Mouse (Mus musculus) neural tube, embryonic 14.5 days (tissue): ENCODE results near the gene Ifit3. TPM values are rescaled to one million over a fixed set of nuclear protein-coding genes. Genes with fewer than 3 reads are reported as not detected.

Experiments
- ATAC-seq: fragments of 200-750 bp; cut with Nextera tagmentation; 2 replicates; pipeline ENCODE4 v1.8.0; 2017; ENCODE audit warnings: low read depth, mild to moderate bottlenecking, moderate TSS enrichment, moderate library complexity
- H3K27ac ChIP-seq: fragments of 300-500 bp; sonication (generic); 2 replicates; pipeline ENCODE4 v1.5.1; 2014; ENCODE audit warnings: low read depth, mild to moderate bottlenecking, control low read depth, low read length, moderate library complexity, mixed read lengths
- H3K27me3 ChIP-seq: fragments of 300-500 bp; sonication (generic); 2 replicates; pipeline ENCODE4 v1.6.1; 2014; ENCODE audit warnings: low read length; ENCODE audit not compliant: control insufficient read depth, insufficient read depth
- H3K36me3 ChIP-seq: fragments of 300-500 bp; sonication (generic); 2 replicates; pipeline ENCODE4 v1.6.1; 2014; ENCODE audit warnings: low read length, mixed read lengths; ENCODE audit not compliant: control insufficient read depth, insufficient read depth
- H3K4me1 ChIP-seq: fragments of 300-500 bp; sonication (generic); 2 replicates; pipeline ENCODE4 v1.6.1; 2014; ENCODE audit warnings: low read length; ENCODE audit not compliant: control insufficient read depth, insufficient read depth
- H3K4me2 ChIP-seq: fragments of 300-500 bp; sonication (generic); 2 replicates; pipeline ENCODE4 v1.6.1; 2014; ENCODE audit warnings: mild to moderate bottlenecking, low read depth, low read length, control low read depth
- H3K4me3 ChIP-seq: fragments of 300-500 bp; sonication (generic); 2 replicates; pipeline ENCODE4 v1.5.1; 2014; ENCODE audit warnings: low read depth, low read length, control low read depth, mixed read lengths
- H3K9ac ChIP-seq: fragments of 300-500 bp; sonication (generic); replicated peaks from 2 replicates; pipeline ENCODE4 v1.6.1; 2014; ENCODE audit warnings: low read depth, mild to moderate bottlenecking, control low read depth, low read length, mixed read lengths
- H3K9me3 ChIP-seq: fragments of 300-500 bp; sonication (generic); 2 replicates; pipeline ENCODE4 v1.6.1; 2016; ENCODE audit warnings: low read length; ENCODE audit not compliant: control insufficient read depth
- WGBS: fragments of 180-500 bp; shearing (Covaris S2); extraction: QIAGEN DNeasy Blood & Tissue Kit; methylation state at CpG from one replicate; pipeline ENCODE4 v1.1.7; 2014; 5-methylcytosine and 5-hydroxymethylcytosine counted together
- polyA plus RNA-seq: library from polyadenylated mRNA; unstranded; fragments of >200 nt; fragmentation: Nextera tagmentation; extraction: Ambion mirVana; gene quantifications from 2 replicates; pipeline ENCODE4 v1.2.1, GENCODE M21; 2014

Gene Ifit3
- polyA plus RNA-seq, 1 experiment from 2014 or later = 0.20 TPM

DNA sequence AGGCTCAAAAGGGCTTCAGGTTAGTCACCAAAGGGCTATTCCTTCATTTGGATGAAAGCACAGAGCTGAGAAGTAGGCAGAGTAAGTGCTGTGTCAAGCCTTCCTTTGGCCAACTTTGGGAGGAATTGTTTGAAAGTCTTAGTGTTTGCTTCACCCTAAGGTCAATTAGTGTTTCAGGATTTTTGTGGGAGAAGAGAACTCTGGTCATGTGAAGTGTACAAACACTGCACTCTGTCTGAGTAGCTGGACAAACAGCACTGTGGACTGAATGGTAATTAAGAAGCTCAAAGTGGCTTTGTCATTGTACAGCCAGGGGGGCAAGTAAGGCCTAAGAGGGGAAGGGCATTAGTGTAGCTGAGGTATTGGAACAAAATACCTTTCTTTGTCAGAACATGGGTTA is 48.2 kb downstream of the Ifit3 start:
- no peak for ATAC-seq
- Histone ChIP-seq H3K4me3 (no peak overlapping the region), H3K36me3 (no peaks in the 10 kb centered on the region), H3K4me2 (no peak overlapping the region), H3K9ac (no peak overlapping the region), H3K9me3 (no peaks in the 10 kb centered on the region), H3K27me3 (no peaks in the 10 kb centered on the region), H3K4me1 (no peaks in the 10 kb centered on the region), H3K27ac (no peak overlapping the region)

DNA sequence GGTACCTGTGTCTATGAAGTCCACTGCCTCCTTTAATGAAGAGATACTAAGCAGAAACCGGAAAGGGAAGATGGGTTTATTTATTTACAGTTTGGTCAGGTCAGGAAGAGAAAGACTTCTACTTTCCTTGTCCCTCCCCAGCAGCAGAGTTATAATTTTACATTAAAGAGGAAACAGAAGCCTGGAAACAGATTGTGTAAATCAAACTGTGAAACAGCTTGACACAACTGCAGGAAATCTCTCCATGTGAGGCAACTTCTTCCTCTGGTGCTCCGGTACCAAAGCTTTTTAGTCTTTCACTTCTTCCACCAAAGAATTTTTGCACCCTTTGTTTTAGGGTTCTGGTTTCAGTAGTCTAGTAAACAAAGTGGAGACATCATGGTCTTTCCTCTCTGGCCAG is 50.2 kb downstream of the Ifit3 start:
- no peaks in the 10 kb centered on the region for H3K36me3 ChIP-seq
- H3K4me1 ChIP-seq = no peaks in the 10 kb centered on the region
- H3K9ac ChIP-seq = no peak overlapping the region
- no peak overlapping the region for H3K4me3 ChIP-seq
- WGBS = 75% methylated on average over 2 of the region's 2 CpGs
- no peak for ATAC-seq
- H3K9me3 ChIP-seq = no peaks in the 10 kb centered on the region
- no peaks in the 10 kb centered on the region for H3K27me3 ChIP-seq
- H3K27ac ChIP-seq = no peak overlapping the region
- no peak overlapping the region for H3K4me2 ChIP-seq

DNA sequence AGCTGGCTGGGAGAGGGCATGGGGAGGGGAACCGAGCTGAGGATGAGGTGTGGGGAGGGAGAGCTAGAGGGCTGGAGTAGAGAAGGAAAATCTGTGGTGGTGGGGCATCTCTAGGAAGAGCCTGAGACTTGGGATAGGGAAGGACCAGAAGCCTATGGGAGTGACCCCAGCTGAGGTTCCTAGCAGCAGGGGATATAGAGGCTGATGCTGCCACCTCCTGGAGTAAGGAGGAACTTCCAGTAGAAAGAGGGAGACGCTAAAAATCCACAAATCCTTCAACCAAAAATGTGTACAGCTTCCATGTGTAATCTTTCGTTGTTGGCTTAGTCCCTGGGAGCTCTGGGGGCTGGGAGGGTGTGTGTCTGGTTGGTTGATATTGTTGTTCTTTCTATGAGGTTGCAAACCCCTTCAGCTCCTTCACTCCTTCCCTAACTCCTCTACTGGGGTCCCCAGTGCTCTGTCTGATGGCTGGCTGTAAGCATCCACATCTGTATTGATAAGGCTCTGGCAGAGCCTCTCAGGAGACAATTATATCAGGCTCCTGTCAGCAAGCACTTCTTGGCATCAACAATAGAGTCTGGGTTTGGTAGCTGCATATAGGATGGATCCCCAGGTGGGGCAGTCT is 53.7 kb downstream of the Ifit3 start:
- ATAC-seq = peak; percentile 82
- Histone ChIP-seq H3K9ac (no peak overlapping the region), H3K36me3 (no peaks in the 10 kb centered on the region), H3K4me1 (no peaks in the 10 kb centered on the region), H3K4me3 (no peak overlapping the region), H3K27me3 (no peaks in the 10 kb centered on the region), H3K27ac (no peak overlapping the region), H3K9me3 (no peaks in the 10 kb centered on the region), H3K4me2 (no peak overlapping the region)
- WGBS = 23% methylated on average over 3 of the region's 3 CpGs

Other genes starting within 250 kb of the Ifit3 start
- gene Ch25h, start 108.4 kb upstream of the Ifit3 start, polyA plus RNA-seq = 0.45 and 0.56 TPM in 2 replicates
- 17.0 and 28.4 TPM in 2 replicates for gene Lipa, start 56.1 kb upstream of the Ifit3 start, polyA plus RNA-seq
- gene Ifit2, start 32.8 kb upstream of the Ifit3 start, polyA plus RNA-seq = 5.8 and 6.8 TPM in 2 replicates
- 1.5 and 2.1 TPM in 2 replicates for gene Ifit1bl1, start 18.4 kb downstream of the Ifit3 start, polyA plus RNA-seq
- 0.17 and 0.21 TPM in 2 replicates for gene Ifit3b, start 24.4 kb downstream of the Ifit3 start, polyA plus RNA-seq
- gene Ifit1bl2, start 57.2 kb downstream of the Ifit3 start, polyA plus RNA-seq = 0.23 and 0.35 TPM in 2 replicates
- 0.21 TPM in 1 of 2 replicates, not detected in the other for gene Ifit1, start 57.3 kb downstream of the Ifit3 start, polyA plus RNA-seq
- gene Slc16a12, start 163.8 kb downstream of the Ifit3 start, polyA plus RNA-seq = 0.88 and 2.8 TPM in 2 replicates